Mouse (Mus musculus): ENCODE results near the gene Abhd17a.

GRCm38 (mm10) chr10:80587305-80587657 is 2.9 kb downstream of the Abhd17a start:
- TF ChIP-seq EP300 (IDR thresholded peaks at IDR 0.05; ENCODE audit: low read depth): no peak
- TF ChIP-seq CTCF (IDR thresholded peaks at IDR 0.05; ENCODE audit: low read depth): no peak

All from liver, postnatal 0 days (tissue).